32 mouse cellular contexts compared by ENCODE assay signal in the genomic region with DNA sequence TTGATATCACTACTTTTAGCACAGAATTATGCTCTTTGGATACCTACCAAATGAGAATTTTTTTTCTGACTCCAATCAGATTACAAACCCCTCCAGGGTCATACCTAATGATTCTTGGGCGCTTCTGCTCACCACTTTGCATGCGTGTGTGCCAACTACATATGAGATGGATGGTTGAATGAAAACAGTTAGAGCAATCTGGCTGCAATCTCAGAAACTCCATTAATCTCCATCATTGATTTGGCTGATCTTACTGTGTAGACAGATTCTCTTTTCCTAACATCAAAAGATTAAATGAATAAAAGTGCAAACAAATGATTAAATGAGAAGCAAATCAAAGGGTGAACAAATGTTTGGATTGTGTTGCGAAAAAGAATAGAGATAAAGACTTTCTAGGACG.
"Had no signal": no experiment of that assay in that cellular context is flagged by ENCODE, and none has a peak within 500 bp of the region (broad histone marks: within the 10 kb centered on the region; RNA-seq: fewer than 3 reads in every experiment).

No protein-coding gene starts in this region.

- H3K36me3 ChIP-seq: limb, embryonic 10.5 days; limb, embryonic 12.5 days; limb, embryonic 13.5 days; limb, embryonic 15.5 days; liver, embryonic 12.5 days; liver, embryonic 13.5 days; liver, embryonic 15.5 days; lung, embryonic 15.5 days; midbrain, embryonic 10.5 days; midbrain, embryonic 12.5 days; midbrain, embryonic 15.5 days; neural tube, embryonic 12.5 days; neural tube, embryonic 13.5 days had no signal

- H3K27ac ChIP-seq: limb, embryonic 10.5 days; limb, embryonic 12.5 days; limb, embryonic 13.5 days; limb, embryonic 15.5 days; liver, embryonic 12.5 days; liver, embryonic 13.5 days; liver, embryonic 14.5 days; liver, embryonic 15.5 days; lung, embryonic 15.5 days; macrophage; midbrain, embryonic 10.5 days; midbrain, embryonic 12.5 days; midbrain, embryonic 15.5 days; neural tube, embryonic 12.5 days; neural tube, embryonic 13.5 days had no signal

- H3K27me3 ChIP-seq: limb, embryonic 12.5 days; limb, embryonic 13.5 days; limb, embryonic 15.5 days; liver, embryonic 12.5 days; liver, embryonic 13.5 days; liver, embryonic 15.5 days; lung, embryonic 15.5 days; megakaryocyte, embryonic 14.5 days; midbrain, embryonic 12.5 days; midbrain, embryonic 15.5 days; neural tube, embryonic 12.5 days; neural tube, embryonic 13.5 days had no signal

- H3K4me3 ChIP-seq: limb, embryonic 10.5 days; limb, embryonic 12.5 days; limb, embryonic 13.5 days; limb, embryonic 15.5 days; liver, embryonic 12.5 days; liver, embryonic 13.5 days; liver, embryonic 15.5 days; lung, embryonic 15.5 days; megakaryocyte, embryonic 14.5 days; midbrain, embryonic 10.5 days; midbrain, embryonic 12.5 days; midbrain, embryonic 15.5 days; myocyte; neural tube, embryonic 12.5 days; neural tube, embryonic 13.5 days had no signal

- H3K4me1 ChIP-seq: limb, embryonic 10.5 days; limb, embryonic 12.5 days; limb, embryonic 13.5 days; limb, embryonic 15.5 days; liver, embryonic 12.5 days; liver, embryonic 13.5 days; liver, embryonic 15.5 days; lung, embryonic 15.5 days; megakaryocyte, embryonic 14.5 days; midbrain, embryonic 10.5 days; midbrain, embryonic 12.5 days; midbrain, embryonic 15.5 days; neural tube, embryonic 12.5 days; neural tube, embryonic 13.5 days had no signal

- ATAC-seq: liver, embryonic 12.5 days; liver, postnatal 0 days; lung, postnatal 0 days; midbrain, embryonic 15.5 days; midbrain, embryonic 16.5 days had no signal

- H3K9me3 ChIP-seq: limb, embryonic 10.5 days; limb, embryonic 12.5 days; limb, embryonic 13.5 days; limb, embryonic 15.5 days; liver, embryonic 12.5 days; liver, embryonic 13.5 days; liver, embryonic 15.5 days; lung, embryonic 15.5 days; megakaryocyte, embryonic 14.5 days; midbrain, embryonic 10.5 days; midbrain, embryonic 12.5 days; midbrain, embryonic 15.5 days; neural tube, embryonic 12.5 days; neural tube, embryonic 13.5 days had no signal

- H3K9ac ChIP-seq: limb, embryonic 12.5 days; limb, embryonic 13.5 days; limb, embryonic 15.5 days; liver, embryonic 12.5 days; liver, embryonic 13.5 days; liver, embryonic 14.5 days; liver, embryonic 15.5 days; liver, postnatal 0 days; lung, embryonic 14.5 days; lung, embryonic 15.5 days; midbrain, embryonic 12.5 days; midbrain, embryonic 15.5 days; neural tube, embryonic 12.5 days; neural tube, embryonic 13.5 days had no signal

- H3K4me2 ChIP-seq: limb, embryonic 12.5 days; limb, embryonic 13.5 days; limb, embryonic 15.5 days; liver, embryonic 11.5 days; liver, embryonic 12.5 days; liver, embryonic 13.5 days; liver, embryonic 15.5 days; lung, embryonic 14.5 days; lung, embryonic 15.5 days; midbrain, embryonic 11.5 days; midbrain, embryonic 12.5 days; midbrain, embryonic 15.5 days; neural tube, embryonic 12.5 days; neural tube, embryonic 13.5 days had no signal

- DNase-seq: left cerebral cortex, postnatal 4 days; liver; liver, embryonic 13.5 days; liver, postnatal 0 days; lung, adult 18-20 months; lung, adult 2 months; lung, embryonic 14.5 days; lung, postnatal 10 days; lung, postnatal 14 days; lung, postnatal 36 days; lung, postnatal 4 days; midbrain, embryonic 14.5 days had no signal
